Mouse (Mus musculus) forebrain, embryonic 14.5 days (tissue): ENCODE data around the gene Arfrp1. TPM values are rescaled to one million over a fixed set of nuclear protein-coding genes. Genes with fewer than 3 reads are reported as not detected.

Experiments
- ATAC-seq: fragments of 200-750 bp; cut with Nextera tagmentation; 2 replicates; pipeline ENCODE4 v1.8.0; 2017; ENCODE audit warnings: mild to moderate bottlenecking, moderate library complexity
- DNase-seq: peaks from one replicate; pipeline ENCODE4 v3.0.0-alpha.2; 2015; ENCODE audit warnings: low spot score
- H3K27ac ChIP-seq: fragments of 300-500 bp; sonication (generic); 2 replicates; pipeline ENCODE4 v1.5.1; 2014; ENCODE audit warnings: low read depth, mild to moderate bottlenecking, control low read depth, low read length, moderate library complexity
- H3K27me3 ChIP-seq: fragments of 300-500 bp; sonication (generic); replicated peaks from 2 replicates; pipeline ENCODE4 v1.6.1; 2014; ENCODE audit warnings: low read length, control low read depth, mixed read lengths; ENCODE audit not compliant: control insufficient read depth, insufficient read depth
- H3K36me3 ChIP-seq: fragments of 300-500 bp; sonication (generic); 2 replicates; pipeline ENCODE4 v1.6.1; 2014; ENCODE audit warnings: low read length, control low read depth; ENCODE audit not compliant: control insufficient read depth, insufficient read depth
- H3K4me1 ChIP-seq: fragments of 300-500 bp; sonication (generic); 2 replicates; pipeline ENCODE4 v1.6.1; 2014; ENCODE audit warnings: antibody characterized with exemption, low read length, control low read depth; ENCODE audit not compliant: control insufficient read depth, insufficient read depth
- H3K4me2 ChIP-seq: fragments of 300-500 bp; sonication (generic); 2 replicates; pipeline ENCODE4 v1.6.1; 2014; ENCODE audit warnings: mild to moderate bottlenecking, control low read depth, low read length
- H3K4me3 ChIP-seq: fragments of 300-500 bp; sonication (generic); 2 replicates; pipeline ENCODE4 v1.5.1; 2014; ENCODE audit warnings: low read depth, low read length, control low read depth
- H3K9ac ChIP-seq: fragments of 300-500 bp; sonication (generic); 2 replicates; pipeline ENCODE4 v1.6.1; 2014; ENCODE audit warnings: mild to moderate bottlenecking, low read length, control low read depth, moderate library complexity
- H3K9me3 ChIP-seq: fragments of 300-500 bp; sonication (generic); replicated peaks from 2 replicates; pipeline ENCODE4 v1.6.1; 2016; ENCODE audit warnings: low read length, control low read depth, mixed read lengths; ENCODE audit not compliant: control insufficient read depth
- WGBS: fragments of 180-500 bp; shearing (Covaris S2); extraction: QIAGEN DNeasy Blood & Tissue Kit; methylation state at CpG from one replicate; pipeline ENCODE4 v1.1.7; 2014; 5-methylcytosine and 5-hydroxymethylcytosine counted together
- polyA plus RNA-seq: library from polyadenylated mRNA; unstranded; fragments of >200 nt; fragmentation: Nextera tagmentation; extraction: Ambion mirVana; gene quantifications from 2 replicates; pipeline ENCODE4 v1.2.1, GENCODE M21; 2014

Arfrp1 gene
- polyA plus RNA-seq, 1 experiment from 2014 or later: 58.6 TPM

- Histone ChIP-seq H3K27ac (peak overlapping the region; percentile 88; the same call in 1 of the 2 replicates), H3K4me3 (peak overlapping the region; percentile 91), H3K9me3 (no peaks in the 10 kb centered on the region), H3K4me2 (peak overlapping the region; percentile 95), H3K9ac (peak overlapping the region; percentile 93), H3K27me3 (no peaks in the 10 kb centered on the region), H3K36me3 (peaks cover 41% of the 10 kb centered on the region), H3K4me1 (peaks cover 21% of the 10 kb centered on the region)
- 12% methylated on average over 14 of the region's 14 CpGs for WGBS
- no peak for DNase-seq
- 0 out of 2 replicates have a peak, but pooled peaks have one; percentile 1 for ATAC-seq
Observed at GRCm38 (mm10) chr2:181364487-181364859, 731 bp downstream of the Arfrp1 start.

- peak overlapping the region; percentile 93; the same call in 1 of the 2 replicates for H3K9ac ChIP-seq
- no peaks in the 10 kb centered on the region for H3K9me3 ChIP-seq
- no peak overlapping the region for H3K27ac ChIP-seq
- ATAC-seq (no peak), DNase-seq (no peak)
- H3K36me3 ChIP-seq: peaks cover 43% of the 10 kb centered on the region
- H3K4me1 ChIP-seq: peaks cover 21% of the 10 kb centered on the region
- peak overlapping the region; percentile 95 for H3K4me2 ChIP-seq
- 76% methylated on average over 3 of the region's 3 CpGs for WGBS
- H3K4me3 ChIP-seq: peak overlapping the region; percentile 91
- H3K27me3 ChIP-seq: no peaks in the 10 kb centered on the region
Observed at GRCm38 (mm10) chr2:181363946-181364345, 1.3 kb downstream of the Arfrp1 start.

- Histone ChIP-seq H3K9me3 (no peaks in the 10 kb centered on the region), H3K9ac (no peak overlapping the region), H3K27ac (no peak overlapping the region), H3K36me3 (peaks cover 91% of the 10 kb centered on the region), H3K4me2 (no peak overlapping the region), H3K4me1 (no peaks in the 10 kb centered on the region), H3K4me3 (no peak overlapping the region), H3K27me3 (no peaks in the 10 kb centered on the region)
- no peak for ATAC-seq
- no peak for DNase-seq
- 81% methylated on average over 3 of the region's 3 CpGs for WGBS
Observed at GRCm38 (mm10) chr2:181356780-181357179, 8.4 kb downstream of the Arfrp1 start.

GRCm38 (mm10) chr2:181342766-181343165, 22.4 kb downstream of the Arfrp1 start:
- DNase-seq (no peak), ATAC-seq (no peak)
- Histone ChIP-seq H3K36me3 (peaks cover 61% of the 10 kb centered on the region), H3K4me3 (no peak overlapping the region), H3K9ac (no peak overlapping the region), H3K4me2 (no peak overlapping the region), H3K4me1 (no peaks in the 10 kb centered on the region), H3K27me3 (no peaks in the 10 kb centered on the region), H3K9me3 (no peaks in the 10 kb centered on the region), H3K27ac (no peak overlapping the region)
- 91% methylated on average over 6 of the region's 6 CpGs for WGBS

DNA sequence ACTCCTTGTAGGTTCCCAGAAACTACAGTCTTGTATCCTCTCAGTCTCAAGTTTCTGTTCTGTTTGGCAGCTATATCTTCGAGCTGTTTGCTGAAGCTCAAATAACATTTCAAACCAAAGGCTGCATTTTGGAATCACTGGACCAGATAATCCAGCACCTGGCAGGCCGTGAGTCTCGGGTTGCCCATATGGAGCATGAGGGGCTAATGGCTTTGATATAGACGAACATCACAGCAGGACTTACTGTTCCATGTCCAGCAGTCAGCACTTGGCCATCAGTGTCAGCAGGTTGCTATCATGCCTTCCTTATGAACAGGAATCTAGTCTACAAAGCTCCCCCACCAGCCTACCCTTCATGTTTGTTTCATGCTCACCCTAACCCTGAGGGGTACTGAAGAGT, 24.8 kb downstream of the Arfrp1 start:
- Histone ChIP-seq H3K4me1 (no peaks in the 10 kb centered on the region), H3K9me3 (no peaks in the 10 kb centered on the region), H3K27me3 (no peaks in the 10 kb centered on the region), H3K36me3 (peaks cover 66% of the 10 kb centered on the region), H3K4me3 (no peak overlapping the region), H3K27ac (no peak overlapping the region), H3K4me2 (no peak overlapping the region), H3K9ac (no peak overlapping the region)
- DNase-seq: no peak
- WGBS: 80% methylated on average over 4 of the region's 4 CpGs
- ATAC-seq: no peak

DNA sequence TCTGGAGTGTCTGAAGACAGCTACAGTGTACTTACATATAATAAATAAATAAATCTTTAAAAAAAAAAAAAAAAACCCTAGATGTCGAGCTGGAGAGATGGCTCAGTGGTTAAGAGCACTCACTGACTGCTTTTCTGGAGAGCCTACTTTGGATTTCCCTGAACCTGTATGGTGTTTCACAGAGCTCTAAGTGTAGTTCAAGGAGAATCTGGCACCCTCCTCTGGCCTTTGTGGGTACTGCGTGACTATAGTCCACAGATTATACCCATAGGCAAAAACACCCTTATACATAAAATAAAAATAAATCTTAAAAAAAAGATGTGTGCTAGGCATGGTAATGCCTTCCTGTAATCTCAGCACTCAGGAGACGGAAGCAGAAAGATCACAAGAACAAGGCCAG, 31.2 kb downstream of the Arfrp1 start:
- Histone ChIP-seq H3K36me3 (peaks cover 76% of the 10 kb centered on the region), H3K9ac (no peak overlapping the region), H3K4me1 (no peaks in the 10 kb centered on the region), H3K4me3 (no peak overlapping the region), H3K27me3 (no peaks in the 10 kb centered on the region), H3K9me3 (no peaks in the 10 kb centered on the region), H3K4me2 (no peak overlapping the region), H3K27ac (no peak overlapping the region)
- DNase-seq (peak; percentile 80), ATAC-seq (peak; percentile 66; the same call in 1 of the 2 replicates)
- WGBS: 71% methylated on average over 3 of the region's 3 CpGs

DNA sequence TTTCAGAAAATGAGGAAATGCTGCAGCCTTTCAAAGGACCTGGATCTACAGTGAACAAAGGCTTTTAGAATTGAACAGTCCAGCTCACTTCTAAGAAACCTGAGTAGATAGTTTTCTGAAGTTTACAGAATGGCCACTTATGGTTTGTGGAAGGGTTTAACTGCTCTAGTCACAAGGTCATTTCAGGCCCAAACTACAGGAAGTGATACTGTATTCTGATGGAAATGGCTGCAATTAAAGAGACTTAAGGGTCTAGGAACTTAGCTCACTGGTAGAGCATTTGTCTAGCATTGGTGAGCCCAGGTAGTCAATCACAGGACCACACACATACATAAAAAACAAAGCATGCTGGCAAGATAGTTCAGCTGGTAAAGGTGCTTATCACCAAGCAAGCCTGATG, 32.7 kb downstream of the Arfrp1 start:
- no peak overlapping the region for H3K4me3 ChIP-seq
- H3K36me3 ChIP-seq: peaks cover 78% of the 10 kb centered on the region
- DNase-seq (no peak), ATAC-seq (no peak)
- H3K9ac ChIP-seq: no peak overlapping the region
- H3K27ac ChIP-seq: no peak overlapping the region
- H3K9me3 ChIP-seq: no peaks in the 10 kb centered on the region
- H3K4me2 ChIP-seq: no peak overlapping the region
- H3K4me1 ChIP-seq: no peaks in the 10 kb centered on the region
- no peaks in the 10 kb centered on the region for H3K27me3 ChIP-seq

GRCm38 (mm10) chr2:181326098-181326497, 39.1 kb downstream of the Arfrp1 start:
- Histone ChIP-seq H3K4me1 (no peaks in the 10 kb centered on the region), H3K4me3 (no peak overlapping the region), H3K27me3 (no peaks in the 10 kb centered on the region), H3K9ac (no peak overlapping the region), H3K9me3 (no peaks in the 10 kb centered on the region), H3K4me2 (no peak overlapping the region), H3K27ac (no peak overlapping the region), H3K36me3 (peaks cover 75% of the 10 kb centered on the region)
- no peak for DNase-seq
- no peak for ATAC-seq
- 92% methylated on average over 2 of the region's 2 CpGs for WGBS

DNA sequence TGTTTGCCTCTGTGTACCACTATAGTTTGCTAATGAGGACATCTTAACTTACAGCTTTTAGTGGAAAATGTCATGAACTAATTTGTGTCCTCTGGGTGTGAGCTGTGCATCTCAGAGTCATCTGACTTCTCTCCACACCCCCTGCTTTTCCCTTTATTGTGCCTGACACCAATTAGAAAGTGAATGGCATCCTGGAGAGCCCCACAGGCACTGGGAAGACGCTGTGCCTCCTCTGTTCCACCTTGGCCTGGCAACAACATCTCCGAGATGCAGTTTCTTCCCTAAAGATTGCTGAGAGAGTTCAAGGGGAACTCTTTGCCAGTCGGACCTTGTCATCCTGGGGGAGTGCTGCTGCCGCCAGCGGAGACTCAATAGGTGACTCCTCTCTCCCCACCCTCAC, 43.1 kb downstream of the Arfrp1 start:
- H3K36me3 ChIP-seq: peaks cover 43% of the 10 kb centered on the region
- H3K4me3 ChIP-seq: no peak overlapping the region
- no peaks in the 10 kb centered on the region for H3K9me3 ChIP-seq
- no peak overlapping the region for H3K9ac ChIP-seq
- peaks cover 8% of the 10 kb centered on the region; the same call in 1 of the 2 replicates for H3K4me1 ChIP-seq
- no peak overlapping the region for H3K27ac ChIP-seq
- H3K4me2 ChIP-seq: no peak overlapping the region
- ATAC-seq (no peak), DNase-seq (no peak)
- H3K27me3 ChIP-seq: no peaks in the 10 kb centered on the region
- 78% methylated on average over 5 of the region's 5 CpGs for WGBS
